ENCODE assay signal across 8 mouse cellular contexts in genomic region chr14:20993067-20993691, GRCm38 (mm10). TPM values are rescaled to one million over a fixed set of nuclear protein-coding genes. Genes with fewer than 3 reads are reported as not detected.
DNase-seq lines count a peak whose midpoint lies in the region; ATAC-seq lines count a peak whose summit lies in the region.

No protein-coding gene starts in this region.

- peak; percentile 32 for DNase-seq in urinary bladder, postnatal 25 days (ENCODE audit: low spot score)
- no peak for DNase-seq in urinary bladder, adult 2 months (ENCODE audit: low spot score)
- DNase-seq in c-Kit-negative CD71-positive TER-119-positive erythroid progenitor cells, embryonic 14.5 days (ENCODE audit: low read depth, low spot score), result peak; percentile 22
- DNase-seq in left cerebral cortex, postnatal 14 days (ENCODE audit: low spot score in 2 of 2), result peak; percentile 68 to 73
- DNase-seq in naive thymus-derived CD4-positive, alpha-beta T cell, adult 2 months (ENCODE audit: low read depth), result peak; percentile 65
- peak; percentile 43 for DNase-seq in yolk sac, embryonic 10.5 days (ENCODE audit: low spot score)

- intact Hi-C loops in left cerebral cortex, postnatal 14 days (cut with DNase I), result loop anchor here (5.0 to 10.0 kb wide), 2 partner anchors 61 to 98 kb away; no protein-coding TSS in a partner anchor

- 49% methylated on average over 3 of the region's 3 CpGs for WGBS in hindbrain, embryonic 16.5 days

- no peak overlapping the region for H3K9ac ChIP-seq in hindbrain, embryonic 16.5 days (ENCODE audit: low read depth, low read length)

- ATAC-seq in erythroblast, adult 5-6 weeks (replicated peaks; ENCODE audit: low FRiP score, poor library complexity, severe bottlenecking), result peak; percentile 80
- ATAC-seq in hindbrain, embryonic 16.5 days, result peak; percentile 58; the same call in 1 of the 2 replicates

- H3K27ac ChIP-seq in hindbrain, embryonic 16.5 days (ENCODE audit: low read depth, low read length), result no peak overlapping the region

- H3K27me3 ChIP-seq in hindbrain, embryonic 16.5 days (replicated peaks; ENCODE audit: control insufficient read depth, insufficient read depth, low read length), result no peaks in the 10 kb centered on the region

- H3K9me3 ChIP-seq in hindbrain, embryonic 16.5 days (ENCODE audit: control insufficient read depth, low read length), result no peaks in the 10 kb centered on the region

- no peaks in the 10 kb centered on the region for H3K4me1 ChIP-seq in hindbrain, embryonic 16.5 days (ENCODE audit: control insufficient read depth, insufficient read depth, low read depth, low read length)

- H3K36me3 ChIP-seq in hindbrain, embryonic 16.5 days (ENCODE audit: control insufficient read depth, insufficient read depth, low read length), result 0 out of 2 replicates have a peak, but pooled peaks cover 2% of the 10 kb centered on the region

- H3K4me3 ChIP-seq in hindbrain, embryonic 16.5 days (ENCODE audit: low read length), result no peak overlapping the region

- no peak overlapping the region for H3K4me2 ChIP-seq in hindbrain, embryonic 16.5 days (ENCODE audit: low read length)

RNA-seq across cellular contexts. Expression of gene Ap3m1, which starts 59.1 kb away (rescaled TPM):
- 60.8 and 76.9 TPM in 2 replicates for polyA plus RNA-seq in urinary bladder, adult 2 months (2012; rRNA removed)
- 35.9 and 62.6 TPM in 2 replicates for total RNA-seq in erythroblast, adult 5-6 weeks (2015; ENCODE audit: low replicate concordance)
- 14.1 and 34.0 TPM in 2 replicates for total RNA-seq in erythroblast, adult 5-6 weeks (2017; ENCODE audit: low replicate concordance)
- 76.1 and 76.4 TPM in 2 replicates for polyA plus RNA-seq in hindbrain, embryonic 16.5 days (2015; fragmentation: Nextera tagmentation; extraction: Ambion mirVana)
- 10 to 100 TPM; 75.4 to 87.2 TPM for total RNA-seq in left cerebral cortex, postnatal 14 days (2021)

RNA-seq across cellular contexts. Expression of gene Adk, which starts 59.2 kb away (rescaled TPM):
- polyA plus RNA-seq in urinary bladder, adult 2 months (2012; rRNA removed), result 83.3 and 100 TPM in 2 replicates
- total RNA-seq in erythroblast, adult 5-6 weeks (2015; ENCODE audit: low replicate concordance), result 34.5 and 52.8 TPM in 2 replicates
- 38.6 and 61.8 TPM in 2 replicates for total RNA-seq in erythroblast, adult 5-6 weeks (2017; ENCODE audit: low replicate concordance)
- 41.4 and 45.9 TPM in 2 replicates for polyA plus RNA-seq in hindbrain, embryonic 16.5 days (2015; fragmentation: Nextera tagmentation; extraction: Ambion mirVana)
- total RNA-seq in left cerebral cortex, postnatal 14 days (2021), result 10 to 100 TPM; 69.5 to 77.7 TPM
